Mouse (Mus musculus): Measurements from ENCODE around the gene Gga3. TPM values are rescaled to one million over a fixed set of nuclear protein-coding genes. Genes with fewer than 3 reads are reported as not detected.

The Gga3 gene
- polyA plus RNA-seq, 1 experiment from 2014 or later = 35.1 TPM

- DNase-seq (ENCODE audit: low spot score) = peak; percentile 99
- Histone ChIP-seq H3K36me3 (peaks cover 9% of the 10 kb centered on the region), H3K9me3 (no peaks in the 10 kb centered on the region), H3K27ac (peak within 1 kb of the TSS; percentile 84), H3K27me3 (ENCODE audit: insufficient read depth, poor library complexity, severe bottlenecking) (no peaks in the 10 kb centered on the region), H3K4me1 (replicated peaks) (peaks cover 17% of the 10 kb centered on the region), H3K4me3 (peak within 1 kb of the TSS; percentile 81)
- under 1% methylated on average over 47 of the region's 47 CpGs for WGBS
Measured at GRCm38 (mm10) chr11:115627705-115628464, 24.0 kb upstream of the Gga3 start, which contains the start of gene Slc25a19. Gene Slc25a19 (minus strand): TSS chr11:115628295.

- DNase-seq (ENCODE audit: low spot score) = no peak
- Histone ChIP-seq H3K4me3 (peak overlapping the region; percentile 81), H3K27ac (peak overlapping the region; percentile 84; the same call in 1 of the 2 replicates), H3K27me3 (ENCODE audit: insufficient read depth, poor library complexity, severe bottlenecking) (no peaks in the 10 kb centered on the region), H3K9me3 (no peaks in the 10 kb centered on the region), H3K4me1 (replicated peaks) (peaks cover 17% of the 10 kb centered on the region), H3K36me3 (peaks cover 17% of the 10 kb centered on the region)
- WGBS = 54% methylated on average over 11 of the region's 11 CpGs
Measured at GRCm38 (mm10) chr11:115626824-115627616, 23.2 kb upstream of the Gga3 start.

DNA sequence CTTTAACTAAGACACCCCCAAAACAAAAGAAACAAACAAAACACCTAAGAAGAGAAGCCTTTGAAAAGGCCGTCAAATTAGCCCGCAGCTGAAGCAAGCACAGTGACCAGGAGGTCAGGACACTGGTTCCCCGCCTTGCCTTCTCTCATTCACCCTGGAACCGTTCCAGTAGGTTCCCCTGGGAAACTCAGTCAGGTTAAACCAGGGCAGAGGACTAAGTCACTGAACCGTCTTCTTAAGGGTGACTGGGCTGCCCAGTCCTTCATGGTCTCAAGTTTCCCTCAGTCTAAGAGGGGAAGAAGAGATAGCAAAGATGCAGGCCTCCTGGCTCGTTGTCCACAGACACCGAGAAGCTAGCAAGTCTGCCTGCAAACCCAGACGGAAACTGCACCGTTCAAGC, 22.0 kb upstream of the Gga3 start:
- Histone ChIP-seq H3K4me3 (no peak overlapping the region), H3K27me3 (ENCODE audit: insufficient read depth, poor library complexity, severe bottlenecking) (no peaks in the 10 kb centered on the region), H3K4me1 (replicated peaks) (peaks cover 14% of the 10 kb centered on the region), H3K36me3 (peaks cover 27% of the 10 kb centered on the region), H3K9me3 (no peaks in the 10 kb centered on the region), H3K27ac (no peak overlapping the region)
- no peak for DNase-seq (ENCODE audit: low spot score)
- WGBS = 85% methylated on average over 9 of the region's 9 CpGs

GRCm38 (mm10) chr11:115623487-115624070, 19.7 kb upstream of the Gga3 start:
- Histone ChIP-seq H3K36me3 (peaks cover 46% of the 10 kb centered on the region), H3K9me3 (no peaks in the 10 kb centered on the region)

GRCm38 (mm10) chr11:115619949-115620348, 16.1 kb upstream of the Gga3 start:
- DNase-seq (ENCODE audit: low spot score) = no peak
- peaks cover 64% of the 10 kb centered on the region for H3K36me3 ChIP-seq
- H3K4me1 ChIP-seq (replicated peaks) = peaks cover 3% of the 10 kb centered on the region; the same call in 1 of the 2 replicates
- no peak overlapping the region for H3K27ac ChIP-seq
- 95% methylated on average over 7 of the region's 7 CpGs for WGBS
- no peaks in the 10 kb centered on the region for H3K27me3 ChIP-seq (ENCODE audit: insufficient read depth, poor library complexity, severe bottlenecking)
- no peaks in the 10 kb centered on the region for H3K9me3 ChIP-seq
- no peak overlapping the region for H3K4me3 ChIP-seq

More at GRCm38 (mm10) chr11:115623487-115624070, 19.7 kb upstream of the Gga3 start:
- H3K4me3 ChIP-seq = no peak overlapping the region
- 81% methylated on average over 9 of the region's 9 CpGs for WGBS
- no peak for DNase-seq (ENCODE audit: low spot score)
- no peaks in the 10 kb centered on the region for H3K27me3 ChIP-seq (ENCODE audit: insufficient read depth, poor library complexity, severe bottlenecking)
- no peak overlapping the region for H3K27ac ChIP-seq
- peaks cover 12% of the 10 kb centered on the region for H3K4me1 ChIP-seq (replicated peaks)

DNA sequence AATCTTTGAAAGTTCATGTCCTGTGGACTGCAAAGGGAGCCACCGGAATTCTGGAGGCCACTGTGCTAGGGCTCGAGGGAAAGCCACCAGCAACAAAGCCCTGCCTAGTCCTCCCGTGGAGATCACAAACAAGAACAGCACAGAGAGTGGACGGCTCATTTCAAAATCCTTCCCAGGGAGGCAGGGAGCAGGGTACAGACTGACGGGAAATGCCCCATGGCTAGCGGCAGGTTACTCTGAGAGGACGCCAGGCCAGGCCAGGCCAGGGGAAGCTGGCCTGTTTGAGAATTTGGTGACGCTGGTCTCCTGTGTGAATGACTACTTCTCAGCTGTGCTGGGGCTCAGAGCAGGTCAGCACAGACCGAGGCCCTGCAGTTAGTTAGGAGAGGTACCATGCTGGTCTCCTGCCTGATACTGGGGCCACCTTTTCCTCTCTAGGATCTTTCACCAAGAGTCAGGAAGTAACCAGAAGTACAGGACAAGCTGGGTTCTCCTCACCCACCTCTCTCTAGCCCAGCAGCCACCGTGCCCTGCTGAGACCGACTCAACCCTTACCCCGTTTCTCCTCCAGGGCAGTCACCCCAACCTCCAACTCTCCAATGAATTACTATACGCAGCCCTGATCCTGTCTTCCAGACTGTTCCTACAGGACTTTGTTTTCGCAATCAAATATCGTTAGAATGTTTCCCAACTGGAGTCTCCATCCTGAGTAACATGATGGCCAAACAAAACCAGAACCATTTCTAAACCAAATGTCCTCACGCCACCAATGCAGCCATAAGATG, 15.1 kb upstream of the Gga3 start:
- no peak overlapping the region for H3K4me3 ChIP-seq
- H3K9me3 ChIP-seq = no peaks in the 10 kb centered on the region
- H3K27ac ChIP-seq = no peak overlapping the region
- no peaks in the 10 kb centered on the region for H3K27me3 ChIP-seq (ENCODE audit: insufficient read depth, poor library complexity, severe bottlenecking)
- 87% methylated on average over 16 of the region's 16 CpGs for WGBS
- no peak for DNase-seq (ENCODE audit: low spot score)
- peaks cover 70% of the 10 kb centered on the region for H3K36me3 ChIP-seq
- peaks cover 3% of the 10 kb centered on the region; the same call in 1 of the 2 replicates for H3K4me1 ChIP-seq (replicated peaks)

DNA sequence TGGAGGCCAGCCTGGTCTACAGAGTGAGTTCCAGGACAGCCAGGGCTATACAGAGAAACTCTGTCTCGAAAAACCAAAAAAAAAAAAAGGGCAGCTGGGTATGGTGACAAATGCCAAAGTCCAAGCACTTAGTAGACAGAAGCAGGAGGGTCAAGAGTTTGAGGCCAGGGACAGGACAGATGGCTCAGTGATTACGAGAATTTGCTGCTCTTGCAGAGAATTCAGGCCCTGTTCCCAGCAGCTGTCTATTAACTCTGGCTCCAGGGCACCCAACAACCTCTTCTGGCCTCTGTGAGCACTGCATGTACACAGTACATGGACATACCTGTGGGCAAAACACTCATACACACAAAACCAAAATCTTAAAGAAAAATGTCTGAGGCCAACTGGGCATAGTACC, 14.2 kb upstream of the Gga3 start:
- Histone ChIP-seq H3K4me3 (no peak overlapping the region), H3K27ac (no peak overlapping the region), H3K9me3 (no peaks in the 10 kb centered on the region), H3K27me3 (ENCODE audit: insufficient read depth, poor library complexity, severe bottlenecking) (no peaks in the 10 kb centered on the region), H3K4me1 (replicated peaks) (peaks cover 11% of the 10 kb centered on the region), H3K36me3 (peaks cover 62% of the 10 kb centered on the region)
- 84% methylated on average over 2 of the region's 2 CpGs for WGBS
- no peak for DNase-seq (ENCODE audit: low spot score)

DNA sequence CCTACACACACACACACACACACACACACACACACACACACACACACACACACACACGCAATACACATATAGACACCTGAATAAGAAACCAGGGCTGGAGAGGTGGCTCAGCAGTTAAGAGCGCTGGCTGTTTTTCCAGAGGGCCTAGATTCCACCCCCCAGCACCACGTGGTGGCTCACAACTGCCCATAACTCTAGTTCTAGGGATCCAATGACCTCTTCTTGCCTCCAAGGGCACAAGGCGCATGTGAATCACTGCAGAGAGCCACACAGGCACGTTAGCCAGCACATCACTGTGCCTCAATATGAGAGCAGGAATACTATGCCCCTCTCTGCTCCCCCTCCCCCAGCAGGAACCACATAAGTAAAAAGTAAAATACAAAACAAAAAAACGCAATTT, 13.0 kb upstream of the Gga3 start:
- Histone ChIP-seq H3K27me3 (ENCODE audit: insufficient read depth, poor library complexity, severe bottlenecking) (no peaks in the 10 kb centered on the region), H3K4me3 (no peak overlapping the region), H3K27ac (no peak overlapping the region), H3K36me3 (peaks cover 51% of the 10 kb centered on the region), H3K4me1 (replicated peaks) (peaks cover 19% of the 10 kb centered on the region), H3K9me3 (no peaks in the 10 kb centered on the region)
- DNase-seq (ENCODE audit: low spot score) = no peak
- 85% methylated on average over 6 of the region's 6 CpGs for WGBS

DNA sequence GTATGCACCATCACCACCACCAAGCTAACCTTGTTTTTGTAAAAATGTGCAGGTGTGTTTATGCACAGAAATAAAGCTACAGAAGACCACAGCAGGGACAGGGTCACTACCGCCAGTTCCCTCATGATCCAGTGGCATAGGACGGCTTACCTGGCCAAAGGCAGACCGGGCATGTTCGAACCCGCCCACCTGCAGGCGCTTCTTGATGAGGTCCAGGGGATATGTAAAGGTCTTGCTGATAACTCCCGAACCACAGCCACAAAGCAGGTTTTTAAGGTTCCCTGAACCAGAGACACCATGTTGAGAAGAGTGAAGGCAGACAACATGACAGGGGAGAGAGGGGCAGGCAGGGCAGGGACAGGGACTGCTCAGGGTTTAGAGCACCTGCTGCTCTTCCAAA, 12.5 kb upstream of the Gga3 start:
- H3K4me1 ChIP-seq (replicated peaks) = peaks cover 25% of the 10 kb centered on the region
- DNase-seq (ENCODE audit: low spot score) = no peak
- WGBS = 93% methylated on average over 7 of the region's 7 CpGs
- no peaks in the 10 kb centered on the region for H3K9me3 ChIP-seq
- H3K36me3 ChIP-seq = peaks cover 47% of the 10 kb centered on the region
- no peak overlapping the region for H3K27ac ChIP-seq
- no peak overlapping the region for H3K4me3 ChIP-seq
- no peaks in the 10 kb centered on the region for H3K27me3 ChIP-seq (ENCODE audit: insufficient read depth, poor library complexity, severe bottlenecking)

DNA sequence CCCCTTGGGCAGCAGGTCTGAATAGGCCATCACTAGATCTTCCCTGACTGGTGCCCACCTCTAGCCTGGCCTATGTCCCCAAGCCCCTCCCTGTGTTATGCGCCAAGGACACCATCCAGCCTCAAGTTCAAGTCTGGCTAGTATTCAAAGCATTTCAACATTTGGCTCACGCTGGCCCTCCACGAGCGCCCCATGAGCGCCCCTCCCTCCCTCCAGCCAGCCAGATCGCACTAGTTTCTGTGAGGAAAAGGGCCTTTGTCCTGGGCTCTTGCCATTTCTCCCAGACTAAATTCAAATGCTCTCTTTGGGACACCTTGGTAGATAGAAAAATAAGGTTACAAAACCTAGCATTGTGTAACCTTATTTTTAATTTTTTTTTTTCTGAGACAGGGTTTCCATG, 12.0 kb upstream of the Gga3 start:
- H3K9me3 ChIP-seq = no peaks in the 10 kb centered on the region
- peaks cover 28% of the 10 kb centered on the region for H3K4me1 ChIP-seq (replicated peaks)
- DNase-seq (ENCODE audit: low spot score) = no peak
- peaks cover 42% of the 10 kb centered on the region for H3K36me3 ChIP-seq
- no peak overlapping the region for H3K4me3 ChIP-seq
- no peak overlapping the region for H3K27ac ChIP-seq
- no peaks in the 10 kb centered on the region for H3K27me3 ChIP-seq (ENCODE audit: insufficient read depth, poor library complexity, severe bottlenecking)
- 91% methylated on average over 6 of the region's 6 CpGs for WGBS

- Histone ChIP-seq H3K36me3 (peaks cover 36% of the 10 kb centered on the region), H3K4me3 (no peak overlapping the region), H3K27me3 (ENCODE audit: insufficient read depth, poor library complexity, severe bottlenecking) (no peaks in the 10 kb centered on the region), H3K9me3 (no peaks in the 10 kb centered on the region), H3K4me1 (replicated peaks) (peaks cover 28% of the 10 kb centered on the region), H3K27ac (peak overlapping the region; percentile 35; the same call in 1 of the 2 replicates)
- no peak for DNase-seq (ENCODE audit: low spot score)
- WGBS = 87% methylated on average over 15 of the region's 15 CpGs
Measured at GRCm38 (mm10) chr11:115615108-115615825, 11.4 kb upstream of the Gga3 start.
